Mouse (Mus musculus) CD4-positive helper T cell, adult 2 months (primary cell): ENCODE measurements around the gene Endov.

ENCODE experiments used
- DNase-seq: peaks from one replicate; pipeline ENCODE4 v3.0.0-alpha.2; 2012; ENCODE audit warnings: low read depth, missing footprints, low spot score

The Endov gene

GRCm38 (mm10) chr11:119545741-119546495 lies 54.8 kb downstream of the Endov start:
- DNase-seq: no peak

GRCm38 (mm10) chr11:119546496-119547182 lies 55.5 kb downstream of the Endov start:
- no peak for DNase-seq

GRCm38 (mm10) chr11:119547183-119547921 lies 56.2 kb downstream of the Endov start, which contains the start of gene Nptx1:
TSS of gene Nptx1 (minus strand) at chr11:119547753.
- peak; percentile 28 for DNase-seq

- DNase-seq: no peak
Observed at GRCm38 (mm10) chr11:119547951-119548591, 56.9 kb downstream of the Endov start.

- no peak for DNase-seq
Observed at GRCm38 (mm10) chr11:119548741-119549370, 57.7 kb downstream of the Endov start.

GRCm38 (mm10) chr11:119549371-119549811 lies 58.2 kb downstream of the Endov start:
- DNase-seq: no peak

- DNase-seq: no peak
Observed at GRCm38 (mm10) chr11:119550546-119551335, 59.6 kb downstream of the Endov start.

GRCm38 (mm10) chr11:119551468-119551867 lies 60.3 kb downstream of the Endov start:
- no peak for DNase-seq

- DNase-seq: no peak
Observed at GRCm38 (mm10) chr11:119552301-119552700, 61.2 kb downstream of the Endov start.

- DNase-seq: no peak
Observed at GRCm38 (mm10) chr11:119552902-119553802, 62.0 kb downstream of the Endov start.

- no peak for DNase-seq
Observed at GRCm38 (mm10) chr11:119554706-119555105, 63.6 kb downstream of the Endov start.

- DNase-seq: no peak
Observed at GRCm38 (mm10) chr11:119555170-119555569, 64.0 kb downstream of the Endov start.

- no peak for DNase-seq
Observed at GRCm38 (mm10) chr11:119557940-119558869, 67.1 kb downstream of the Endov start.

- no peak for DNase-seq
Observed at GRCm38 (mm10) chr11:119558870-119559610, 67.9 kb downstream of the Endov start.
